Mouse (Mus musculus) c-Kit-positive CD71-negative TER-119-negative erythroid progenitor cells, embryonic 14.5 days (primary cell): ENCODE data around the gene Cpa4.

Source experiments
- DNase-seq: peaks from one replicate; pipeline ENCODE4 v3.0.0-alpha.2; 2013; ENCODE audit warnings: low read depth

The Cpa4 gene

DNA sequence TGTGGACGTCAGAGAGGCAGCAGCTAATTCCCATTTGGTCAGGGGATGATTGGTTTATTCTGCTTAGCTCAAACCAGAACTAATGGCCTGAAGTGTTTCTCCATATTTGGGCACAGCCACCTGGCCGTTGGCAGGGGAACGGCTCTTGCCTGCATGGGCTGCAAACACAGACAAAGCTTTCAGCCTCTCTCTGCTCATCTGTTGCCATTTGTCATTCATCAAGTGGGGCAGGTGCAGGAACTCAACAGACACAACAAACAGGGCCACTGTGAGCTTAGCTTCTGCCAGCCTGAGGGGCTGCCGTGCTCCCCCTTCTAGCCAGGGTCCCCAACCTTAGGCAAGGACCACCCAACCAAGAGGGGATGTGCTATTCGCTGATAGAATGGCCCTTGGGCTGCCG lies 60.0 kb downstream of the Cpa4 start:
- DNase-seq: no peak

GRCm38 (mm10) chr6:30629989-30630388 lies 61.8 kb downstream of the Cpa4 start:
- DNase-seq: no peak

DNA sequence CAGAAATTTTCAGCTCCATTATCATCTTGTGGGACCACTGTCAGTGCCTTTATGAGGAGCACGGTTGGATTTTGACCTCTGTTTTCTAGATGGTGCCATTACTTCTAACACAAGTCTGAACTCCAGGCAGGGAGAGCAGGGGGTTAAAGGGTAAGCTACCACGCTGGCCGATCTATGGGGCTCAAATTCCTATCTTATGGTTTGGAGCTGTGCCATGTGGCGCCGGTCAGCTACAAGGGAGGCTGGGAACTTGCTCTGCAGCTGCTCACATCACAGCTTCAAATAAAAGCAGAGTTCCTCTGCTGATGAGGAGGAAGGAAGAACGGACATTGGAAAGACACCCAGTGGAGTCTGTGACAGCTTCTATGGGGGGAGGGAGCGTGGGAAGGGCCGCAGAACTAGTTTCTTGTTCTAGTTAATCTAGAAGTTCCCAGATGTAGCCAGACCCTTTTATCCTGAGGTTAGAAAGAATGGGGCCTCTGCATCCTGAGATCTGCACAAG lies 67.2 kb downstream of the Cpa4 start:
- no peak for DNase-seq

DNA sequence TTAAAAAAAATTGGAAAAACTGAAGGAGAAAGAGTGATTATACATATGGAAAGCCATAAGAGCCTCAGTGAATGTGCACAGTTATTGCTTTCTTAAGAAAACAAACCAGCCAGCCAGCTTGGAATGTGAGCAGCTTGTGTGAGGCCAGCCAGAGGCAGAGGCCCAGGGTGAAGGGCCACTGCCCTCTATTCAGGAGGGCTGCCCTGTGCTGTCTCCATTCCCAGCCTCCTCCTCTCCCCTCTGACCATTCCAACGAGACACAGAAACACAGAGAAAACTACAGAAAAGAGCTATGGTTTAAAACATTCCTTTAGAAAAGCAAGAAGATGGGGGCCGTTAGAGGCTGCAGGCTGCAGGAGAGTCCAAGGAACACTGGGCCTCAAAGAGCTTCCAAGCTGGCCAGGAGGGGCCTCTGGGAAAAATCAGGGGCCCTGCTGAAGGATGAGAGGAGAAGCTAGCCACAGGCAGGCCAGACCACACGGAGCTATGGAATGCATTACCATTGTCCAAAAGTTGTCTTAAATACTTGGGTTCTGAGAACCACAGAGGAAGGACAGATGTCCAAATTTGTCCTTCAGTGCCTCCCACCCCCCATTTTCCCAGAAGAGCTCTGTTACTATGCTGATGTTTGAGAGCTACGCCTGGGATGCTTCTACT lies 68.1 kb downstream of the Cpa4 start:
- no peak for DNase-seq

GRCm38 (mm10) chr6:30638674-30639268 lies 70.6 kb downstream of the Cpa4 start, which contains the start of gene Cpa1:
Cpa1 (plus strand) TSS chr6:30639218.
- no peak for DNase-seq
